19 mouse cellular contexts compared by ENCODE assay signal in genomic region chr9:102753299-102753698, GRCm38 (mm10).
"Had no signal": no experiment of that assay in that cellular context is flagged by ENCODE, and none has a peak within 500 bp of the region (broad histone marks: within the 10 kb centered on the region; RNA-seq: fewer than 3 reads in every experiment).

No protein-coding gene starts in this region.

- ATAC-seq: inflammation-experienced regulatory T-cells, adult 6 months; midbrain, embryonic 15.5 days had no signal

- H3K9me3 ChIP-seq: liver, embryonic 13.5 days; midbrain, embryonic 12.5 days; midbrain, embryonic 15.5 days; neural tube, embryonic 12.5 days; neural tube, embryonic 15.5 days had no signal

- H3K4me2 ChIP-seq: liver, embryonic 13.5 days; midbrain, embryonic 12.5 days; midbrain, embryonic 15.5 days; neural tube, embryonic 12.5 days; neural tube, embryonic 15.5 days had no signal

- H3K27ac ChIP-seq: kidney, postnatal 0 days; layer of hippocampus, adult 2 months; left cerebral cortex, adult 2 months; liver, embryonic 13.5 days; macrophage; midbrain, embryonic 12.5 days; midbrain, embryonic 15.5 days; neural tube, embryonic 12.5 days; neural tube, embryonic 15.5 days had no signal

- H3K36me3 ChIP-seq: liver, embryonic 13.5 days; midbrain, embryonic 12.5 days; midbrain, embryonic 15.5 days; neural tube, embryonic 12.5 days; neural tube, embryonic 15.5 days had no signal

- H3K9ac ChIP-seq: liver, embryonic 13.5 days; midbrain, embryonic 12.5 days; midbrain, embryonic 15.5 days; neural tube, embryonic 12.5 days; neural tube, embryonic 15.5 days had no signal

- DNase-seq: kidney, adult 2 months; kidney, postnatal 25 days; layer of hippocampus, adult 9-11 months; liver, embryonic 13.5 days; lung, adult 2 months; lung, postnatal 10 days; right cerebral cortex, adult 18-20 months; right cerebral cortex, postnatal 25 days; spleen, adult 18-20 months; thymus, postnatal 25 days had no signal

- H3K4me1 ChIP-seq: liver, embryonic 13.5 days; midbrain, embryonic 15.5 days; neural tube, embryonic 12.5 days; neural tube, embryonic 15.5 days had no signal

- H3K4me3 ChIP-seq: layer of hippocampus, adult 2 months; left cerebral cortex, adult 2 months; liver, embryonic 13.5 days; midbrain, embryonic 12.5 days; midbrain, embryonic 15.5 days; neural tube, embryonic 12.5 days; neural tube, embryonic 15.5 days had no signal

- H3K27me3 ChIP-seq: liver, embryonic 13.5 days; midbrain, embryonic 12.5 days; midbrain, embryonic 15.5 days; neural tube, embryonic 12.5 days; neural tube, embryonic 15.5 days had no signal
